In the genomic region with DNA sequence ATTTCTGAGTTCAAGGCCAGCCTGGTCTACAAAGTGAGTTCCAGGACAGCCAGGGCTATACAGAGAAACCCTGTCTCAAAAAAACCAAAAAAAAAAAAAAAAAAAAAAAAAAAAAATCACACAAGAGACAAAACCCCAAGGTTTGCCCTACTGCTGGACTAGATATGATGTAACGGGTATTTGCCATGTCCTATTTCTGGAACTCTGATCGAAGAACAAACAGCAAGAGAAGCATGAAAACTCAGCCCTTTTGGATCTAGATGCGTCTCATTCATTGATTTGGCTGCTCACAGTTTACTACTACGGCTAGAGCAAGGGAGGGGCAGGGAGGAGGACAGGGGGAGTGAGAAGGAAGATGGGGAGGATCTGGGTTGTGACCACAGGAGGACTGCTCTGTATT, we compare ENCODE assay signal across 17 mouse cellular contexts.
"Had no signal": no experiment of that assay in that cellular context is flagged by ENCODE, and none has a peak within 500 bp of the region (broad histone marks: within the 10 kb centered on the region; RNA-seq: fewer than 3 reads in every experiment).

No protein-coding gene starts in this region.

- H3K9ac ChIP-seq: lung, embryonic 15.5 days; midbrain, embryonic 13.5 days; midbrain, embryonic 15.5 days; neural tube, embryonic 12.5 days; stomach, embryonic 15.5 days had no signal

- ATAC-seq: lung, postnatal 0 days; midbrain, embryonic 13.5 days; midbrain, embryonic 15.5 days had no signal

- H3K27ac ChIP-seq: lung, embryonic 15.5 days; macrophage; midbrain, embryonic 13.5 days; midbrain, embryonic 15.5 days; neural tube, embryonic 12.5 days; stomach, embryonic 15.5 days; stomach, postnatal 0 days had no signal

- H3K9me3 ChIP-seq: lung, embryonic 15.5 days; megakaryocyte, embryonic 14.5 days; midbrain, embryonic 13.5 days; midbrain, embryonic 15.5 days; neural tube, embryonic 12.5 days; stomach, embryonic 15.5 days had no signal

- H3K27me3 ChIP-seq: lung, embryonic 15.5 days; megakaryocyte, embryonic 14.5 days; midbrain, embryonic 13.5 days; midbrain, embryonic 15.5 days; neural tube, embryonic 12.5 days; stomach, embryonic 15.5 days had no signal

- H3K4me2 ChIP-seq: lung, embryonic 15.5 days; midbrain, embryonic 11.5 days; midbrain, embryonic 13.5 days; midbrain, embryonic 15.5 days; neural tube, embryonic 12.5 days; stomach, embryonic 15.5 days had no signal

- H3K4me3 ChIP-seq: lung, embryonic 15.5 days; megakaryocyte, embryonic 14.5 days; midbrain, embryonic 13.5 days; midbrain, embryonic 15.5 days; neural tube, embryonic 12.5 days; stomach, embryonic 15.5 days had no signal

- DNase-seq: lung, adult 2 months; lung, postnatal 14 days; lung, postnatal 36 days; right cerebral cortex, postnatal 14 days; thymus, adult 2 months; thymus, postnatal 25 days; thymus, postnatal 4 days had no signal

- H3K36me3 ChIP-seq: lung, embryonic 15.5 days; midbrain, embryonic 15.5 days; stomach, embryonic 15.5 days had no signal
